ENCODE assay signal across 13 mouse cellular contexts in the genomic region with DNA sequence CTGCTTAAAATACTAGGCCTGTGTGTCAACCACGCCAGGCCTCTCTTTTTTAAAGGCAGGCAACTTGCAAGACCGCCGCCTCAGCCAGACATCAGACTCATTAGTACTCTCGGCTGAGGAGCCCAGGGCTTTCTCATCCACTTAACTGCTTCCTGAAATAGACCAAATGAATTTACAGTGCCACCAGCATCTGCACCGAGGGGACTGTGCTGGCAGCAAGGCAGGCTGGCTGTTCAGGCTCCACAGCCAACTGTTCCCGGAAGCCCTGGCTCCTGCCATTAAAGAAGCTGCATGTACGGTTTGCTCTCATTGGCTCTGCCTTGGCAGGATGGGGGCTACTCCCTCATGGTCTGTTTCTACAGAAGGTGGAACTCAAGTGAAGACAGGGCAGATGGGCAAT. TPM values are rescaled to one million over a fixed set of nuclear protein-coding genes. Genes with fewer than 3 reads are reported as not detected.
DNase-seq lines count a peak whose midpoint lies in the region; ATAC-seq and TF ChIP-seq lines count a peak whose summit lies in the region.
"Had no signal": no experiment of that assay in that cellular context is flagged by ENCODE, and none has a peak within 500 bp of the region (broad histone marks: within the 10 kb centered on the region; RNA-seq: fewer than 3 reads in every experiment).

No protein-coding gene starts in this region.

- H3K4me3 ChIP-seq in forebrain, embryonic 13.5 days = no peak overlapping the region
- H3K4me3 ChIP-seq in forebrain, embryonic 12.5 days (replicated peaks) = no peak overlapping the region
- no peak overlapping the region for H3K4me3 ChIP-seq in hindbrain, embryonic 15.5 days
- H3K4me3 ChIP-seq in hindbrain, embryonic 12.5 days = no peak overlapping the region
- no peak overlapping the region for H3K4me3 ChIP-seq in intestine, postnatal 0 days (ENCODE audit: low read depth, low read length)
- H3K4me3 ChIP-seq: embryonic facial prominence, embryonic 13.5 days had no signal

- H3K27me3 ChIP-seq in forebrain, embryonic 13.5 days = no peaks in the 10 kb centered on the region
- no peaks in the 10 kb centered on the region for H3K27me3 ChIP-seq in forebrain, embryonic 12.5 days
- H3K27me3 ChIP-seq in hindbrain, embryonic 15.5 days = no peaks in the 10 kb centered on the region
- no peaks in the 10 kb centered on the region for H3K27me3 ChIP-seq in hindbrain, embryonic 12.5 days
- H3K27me3 ChIP-seq in intestine, postnatal 0 days (replicated peaks; ENCODE audit: control insufficient read depth, insufficient read depth, low read length) = no peaks in the 10 kb centered on the region
- H3K27me3 ChIP-seq: embryonic facial prominence, embryonic 13.5 days had no signal

- whole genome bisulfite sequencing in forebrain, embryonic 13.5 days = 78% methylated on average over 7 of the region's 7 CpGs
- WGBS in forebrain, embryonic 12.5 days = 81% methylated on average over 7 of the region's 7 CpGs
- 49% methylated on average over 7 of the region's 7 CpGs for WGBS in hindbrain, embryonic 15.5 days
- WGBS in hindbrain, embryonic 12.5 days = 79% methylated on average over 7 of the region's 7 CpGs
- 70% methylated on average over 7 of the region's 7 CpGs for WGBS in intestine, postnatal 0 days

- no peak overlapping the region for H3K9ac ChIP-seq in forebrain, embryonic 13.5 days
- H3K9ac ChIP-seq in forebrain, embryonic 12.5 days = no peak overlapping the region
- H3K9ac ChIP-seq in hindbrain, embryonic 15.5 days = no peak overlapping the region
- no peak overlapping the region for H3K9ac ChIP-seq in hindbrain, embryonic 12.5 days
- H3K9ac ChIP-seq in intestine, postnatal 0 days (ENCODE audit: low read depth, low read length) = no peak overlapping the region
- H3K9ac ChIP-seq: embryonic facial prominence, embryonic 13.5 days had no signal

- H3K9me3 ChIP-seq in forebrain, embryonic 13.5 days (replicated peaks) = no peaks in the 10 kb centered on the region
- H3K9me3 ChIP-seq in forebrain, embryonic 12.5 days = 0 out of 2 replicates have a peak, but pooled peaks cover 4% of the 10 kb centered on the region
- H3K9me3 ChIP-seq in hindbrain, embryonic 15.5 days = no peaks in the 10 kb centered on the region
- no peaks in the 10 kb centered on the region for H3K9me3 ChIP-seq in hindbrain, embryonic 12.5 days (replicated peaks)
- no peaks in the 10 kb centered on the region for H3K9me3 ChIP-seq in intestine, postnatal 0 days (ENCODE audit: control insufficient read depth)
- H3K9me3 ChIP-seq: embryonic facial prominence, embryonic 13.5 days had no signal

- no peaks in the 10 kb centered on the region for H3K4me1 ChIP-seq in forebrain, embryonic 13.5 days
- no peaks in the 10 kb centered on the region for H3K4me1 ChIP-seq in forebrain, embryonic 12.5 days
- H3K4me1 ChIP-seq in hindbrain, embryonic 15.5 days (replicated peaks) = peaks cover 7% of the 10 kb centered on the region
- H3K4me1 ChIP-seq in hindbrain, embryonic 12.5 days = no peaks in the 10 kb centered on the region
- no peaks in the 10 kb centered on the region for H3K4me1 ChIP-seq in intestine, postnatal 0 days (replicated peaks; ENCODE audit: control insufficient read depth, insufficient read depth, low read length)
- H3K4me1 ChIP-seq: embryonic facial prominence, embryonic 13.5 days had no signal

- H3K27ac ChIP-seq in forebrain, embryonic 13.5 days = no peak overlapping the region
- no peak overlapping the region for H3K27ac ChIP-seq in forebrain, embryonic 12.5 days
- 0 out of 2 replicates have a peak overlapping the region, but pooled peaks have one; percentile 52 for H3K27ac ChIP-seq in hindbrain, embryonic 15.5 days (replicated peaks)
- no peak overlapping the region for H3K27ac ChIP-seq in hindbrain, embryonic 12.5 days
- H3K27ac ChIP-seq in intestine, postnatal 0 days (ENCODE audit: low read depth, low read length) = no peak overlapping the region
- H3K27ac ChIP-seq: embryonic facial prominence, embryonic 13.5 days had no signal

- peak; percentile 86 for DNase-seq in brain, adult 2 months (ENCODE audit: low read depth, low spot score)
- peak; percentile 47 to 54 for DNase-seq in layer of hippocampus, postnatal 10 days (ENCODE audit: low spot score in 2 of 2)
- DNase-seq in spleen, postnatal 4 days (ENCODE audit: low spot score in 2 of 2) = no peak
- DNase-seq: cerebellum, adult 9-10 months; kidney, adult 2 months; thymus, postnatal 25 days had no signal

- no peak for TF ChIP-seq CTCF in intestine, postnatal 0 days (IDR thresholded peaks at IDR 0.05; ENCODE audit: low read depth)

- no peaks in the 10 kb centered on the region for H3K36me3 ChIP-seq in forebrain, embryonic 13.5 days (ENCODE audit: poor library complexity, severe bottlenecking)
- no peaks in the 10 kb centered on the region for H3K36me3 ChIP-seq in forebrain, embryonic 12.5 days (replicated peaks)
- no peaks in the 10 kb centered on the region; the same call in 1 of the 2 replicates for H3K36me3 ChIP-seq in hindbrain, embryonic 15.5 days
- H3K36me3 ChIP-seq in hindbrain, embryonic 12.5 days = no peaks in the 10 kb centered on the region
- no peaks in the 10 kb centered on the region for H3K36me3 ChIP-seq in intestine, postnatal 0 days (ENCODE audit: control insufficient read depth, insufficient read depth)
- H3K36me3 ChIP-seq: embryonic facial prominence, embryonic 13.5 days; G1E had no signal

- ATAC-seq in forebrain, embryonic 13.5 days = peak; percentile 16; the same call in 1 of the 2 replicates
- ATAC-seq in forebrain, embryonic 12.5 days (ENCODE audit: low FRiP score) = no peak
- ATAC-seq in hindbrain, embryonic 15.5 days (ENCODE audit: low FRiP score, low read depth) = peak; percentile 48; the same call in 1 of the 2 replicates
- ATAC-seq in hindbrain, embryonic 12.5 days (ENCODE audit: low FRiP score) = no peak
- ATAC-seq in intestine, postnatal 0 days = no peak

- H3K4me2 ChIP-seq in forebrain, embryonic 13.5 days = no peak overlapping the region
- H3K4me2 ChIP-seq in forebrain, embryonic 12.5 days = no peak overlapping the region
- H3K4me2 ChIP-seq in hindbrain, embryonic 15.5 days = no peak overlapping the region
- no peak overlapping the region for H3K4me2 ChIP-seq in hindbrain, embryonic 12.5 days (replicated peaks)
- H3K4me2 ChIP-seq in intestine, postnatal 0 days (replicated peaks; ENCODE audit: low read depth) = no peak overlapping the region
- H3K4me2 ChIP-seq: embryonic facial prominence, embryonic 13.5 days had no signal

RNA-seq across cellular contexts. Expression of gene Rgs9, which starts 19.7 kb away (rescaled TPM):
- polyA plus RNA-seq in forebrain, embryonic 13.5 days (2015; fragmentation: Nextera tagmentation; extraction: Ambion mirVana) = 3.0 and 3.5 TPM in 2 replicates
- 2.1 and 3.0 TPM in 2 replicates for polyA plus RNA-seq in forebrain, embryonic 12.5 days (2016; fragmentation: Nextera tagmentation; extraction: Ambion mirVana)
- 11.8 and 12.4 TPM in 2 replicates for polyA plus RNA-seq in hindbrain, embryonic 15.5 days (2015; fragmentation: Nextera tagmentation; extraction: Ambion mirVana)
- 3.3 and 4.5 TPM in 2 replicates for polyA plus RNA-seq in hindbrain, embryonic 12.5 days (2016; fragmentation: Nextera tagmentation; extraction: Ambion mirVana)
- 10 to 100 TPM; 20.8 to 23.9 TPM for total RNA-seq in layer of hippocampus, postnatal 10 days (2021)
- polyA plus RNA-seq in intestine, postnatal 0 days (2015; fragmentation: Nextera tagmentation; extraction: Ambion mirVana) = 2.6 and 2.8 TPM in 2 replicates
- polyA plus RNA-seq: G1E had no signal

Comparison
In these comparisons a context has a peak if more than half of its experiments do, and no peak if none do; other contexts are left out.
1. ATAC-seq: peak in forebrain, embryonic 13.5 days (single experiment) and hindbrain, embryonic 15.5 days (single experiment); none in forebrain, embryonic 12.5 days (single experiment), hindbrain, embryonic 12.5 days (single experiment) and intestine, postnatal 0 days (single experiment).
2. DNase-seq: peak in brain, adult 2 months (single experiment) and layer of hippocampus, postnatal 10 days (2 of 2); none in spleen, postnatal 4 days (0 of 2).